Mouse (Mus musculus): ENCODE results near the gene Ddah1.

DNA sequence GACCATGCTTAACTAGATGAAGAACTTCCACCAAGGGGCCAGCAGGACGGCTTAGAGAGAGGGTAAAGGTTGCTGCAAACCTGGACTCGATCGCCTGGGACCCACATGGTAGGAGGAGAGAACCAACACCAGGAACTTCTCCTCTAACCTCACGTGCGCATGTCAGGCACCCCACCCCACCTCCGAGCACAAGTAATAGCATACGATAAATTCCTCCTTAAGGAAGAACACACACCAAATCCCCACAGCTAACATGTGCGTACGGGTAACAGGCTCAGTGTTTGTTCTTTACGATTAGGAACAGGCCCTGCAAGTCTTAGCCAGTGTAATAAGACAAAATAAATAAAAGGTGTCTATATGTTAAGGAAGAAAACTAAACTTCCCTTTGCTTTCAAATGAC, 35.9 kb downstream of the Ddah1 start:
- TF ChIP-seq CTCF (IDR thresholded peaks at IDR 0.05; ENCODE audit: low read depth) (no peak), EP300 (IDR thresholded peaks at IDR 0.05; ENCODE audit: low read depth) (no peak)

Data from heart, postnatal 0 days (tissue).